Mouse (Mus musculus): ENCODE measurements around the gene Atp4b.

Gene Atp4b

DNA sequence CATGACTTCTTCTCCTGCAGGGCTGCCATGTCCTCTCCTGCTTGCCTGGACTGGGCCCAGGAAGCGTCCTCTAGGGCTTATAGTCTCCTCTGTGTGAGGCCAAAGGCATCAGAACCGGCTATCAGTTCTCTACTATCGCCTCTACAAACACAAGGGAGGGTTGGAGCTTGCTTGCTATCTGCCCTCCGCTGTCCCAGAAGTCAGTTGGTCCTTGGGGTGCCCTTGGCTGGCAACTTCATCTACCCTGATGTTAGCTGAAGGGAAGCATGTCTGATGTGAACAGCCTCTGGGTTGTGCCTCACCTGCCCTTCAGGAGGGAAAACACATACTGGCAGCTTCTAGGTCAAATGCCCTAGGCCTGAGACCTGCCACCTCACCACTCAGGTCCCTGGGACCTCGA, at the start of gene Atp4b:
Atp4b (minus strand) TSS at position 101 of the 400 bp plus-strand sequence.
- no peak for DNase-seq (ENCODE audit: extremely low spot score)

DNA sequence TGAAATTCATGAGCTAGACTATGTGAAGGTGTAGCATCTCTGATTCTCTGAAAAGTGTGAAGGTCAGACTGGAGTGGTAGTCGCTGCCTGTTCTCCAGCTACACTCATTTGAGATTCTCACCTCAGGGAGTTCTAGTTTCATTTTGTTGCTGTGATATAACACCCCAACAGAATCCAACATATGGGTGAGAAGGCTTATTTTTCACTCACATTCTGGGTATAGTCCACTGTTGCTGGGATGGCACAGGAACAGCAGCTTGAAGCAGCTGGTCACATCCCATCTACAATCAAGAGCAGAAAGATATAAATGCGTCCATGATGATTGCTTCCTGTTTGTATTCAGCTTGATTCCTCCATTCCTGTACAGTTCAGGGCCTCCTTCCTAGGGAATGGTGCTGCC, 45.5 kb upstream of the Atp4b start:
- DNase-seq (ENCODE audit: extremely low spot score) = no peak

DNA sequence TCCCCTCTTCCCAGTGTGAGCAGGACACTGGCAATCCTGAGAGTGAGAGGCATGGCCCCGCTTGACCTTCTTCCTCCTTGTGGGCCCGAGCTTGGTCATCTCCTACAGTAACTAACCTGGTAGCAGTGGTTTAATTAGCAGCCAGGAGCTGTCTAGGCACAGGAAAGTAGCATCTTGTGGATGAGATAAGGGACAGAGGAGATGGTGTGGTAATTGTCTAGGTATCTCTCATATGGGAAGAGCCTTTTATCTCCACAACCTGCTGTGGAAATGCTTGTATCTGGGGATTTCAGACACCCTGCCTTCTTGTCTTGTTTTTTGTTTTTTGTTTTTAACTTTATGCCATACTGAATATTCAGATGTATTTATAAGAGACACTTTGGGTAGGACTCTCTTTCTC, 40.9 kb upstream of the Atp4b start:
- no peak for DNase-seq (ENCODE audit: extremely low spot score)

DNA sequence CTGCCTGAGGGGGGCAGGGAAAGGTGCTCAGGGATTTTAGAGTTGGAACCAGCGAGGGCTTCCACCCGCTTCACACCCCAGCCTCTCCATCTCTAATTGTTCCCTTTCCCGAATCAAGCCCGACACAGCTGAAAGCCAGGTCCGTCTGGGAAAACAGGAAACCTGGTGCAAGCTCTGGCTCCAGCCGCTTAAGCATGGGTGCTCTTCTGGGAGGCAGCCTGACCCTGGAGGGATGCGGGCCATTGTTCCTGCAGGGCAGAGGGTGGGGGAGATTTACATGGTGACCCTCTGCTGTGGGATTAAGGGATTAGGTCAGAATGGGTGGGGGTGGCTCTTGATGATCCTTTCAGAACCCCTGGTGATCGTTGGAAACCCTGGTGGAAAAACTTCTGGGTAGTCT, 39.4 kb upstream of the Atp4b start:
- no peak for DNase-seq (ENCODE audit: extremely low spot score)

DNA sequence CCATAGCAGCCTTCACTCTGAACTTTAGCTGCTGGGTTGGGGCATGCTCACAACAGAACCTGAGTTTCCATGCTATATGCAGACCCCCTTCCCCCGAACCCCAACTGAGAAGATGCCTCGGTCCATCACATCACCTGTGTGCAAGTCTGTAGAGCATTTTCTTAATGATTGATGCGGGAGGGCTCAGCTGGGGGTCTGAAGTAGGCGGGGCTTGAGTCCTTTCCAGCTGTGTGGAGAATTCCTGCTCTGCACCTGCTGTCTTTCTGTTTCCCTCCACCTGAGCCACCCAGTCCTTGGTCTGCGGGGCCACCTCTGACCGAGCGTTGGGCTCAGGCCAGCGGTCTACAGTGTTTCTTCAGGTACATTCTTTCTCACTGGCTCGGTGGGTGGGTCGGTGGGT, 38.3 kb upstream of the Atp4b start, which contains the start of gene Tmem255b:
Tmem255b (plus strand) TSS at position 301 of the 400 bp plus-strand sequence.
- DNase-seq (ENCODE audit: extremely low spot score) = no peak

DNA sequence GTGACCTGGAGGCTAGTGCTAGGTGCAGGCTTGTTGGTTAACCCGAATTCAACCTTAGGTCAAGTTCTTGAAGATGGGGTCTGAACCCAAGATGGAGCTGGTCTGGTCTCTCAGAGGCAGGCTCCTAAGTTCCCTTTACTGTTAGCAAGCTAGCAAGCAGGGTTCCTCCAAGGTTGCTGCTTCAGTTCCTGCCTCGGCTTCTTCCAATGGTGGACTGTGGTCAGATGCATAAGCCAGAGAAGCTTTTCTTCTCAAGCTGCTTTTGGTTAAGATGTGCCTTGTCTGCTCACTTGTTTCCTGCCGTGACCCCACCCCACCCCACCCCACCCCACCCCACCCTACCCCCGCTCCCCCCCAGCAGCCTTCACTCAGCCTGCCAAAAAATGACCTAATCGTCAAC, 36.5 kb upstream of the Atp4b start:
- DNase-seq (ENCODE audit: extremely low spot score) = no peak

DNA sequence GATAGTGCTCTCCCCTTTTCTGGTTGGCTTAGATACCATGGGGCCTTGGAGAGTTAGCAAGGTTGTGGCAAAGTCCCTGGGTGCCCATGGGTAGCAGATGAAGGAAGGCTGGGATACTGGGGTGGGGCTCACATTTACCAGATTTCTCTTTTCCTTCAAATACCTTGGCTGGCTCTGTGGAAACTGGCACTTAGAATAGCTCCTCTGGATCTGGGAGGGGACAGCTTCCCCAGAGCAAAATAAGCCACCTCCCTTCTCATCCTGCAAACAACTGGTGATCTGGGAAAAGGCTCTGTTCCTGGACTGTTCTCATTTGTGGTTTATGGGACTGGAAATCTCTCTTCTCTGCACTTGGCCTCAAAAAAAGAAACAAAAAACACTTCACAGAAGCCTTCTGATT, 34.2 kb upstream of the Atp4b start:
- no peak for DNase-seq (ENCODE audit: extremely low spot score)

DNA sequence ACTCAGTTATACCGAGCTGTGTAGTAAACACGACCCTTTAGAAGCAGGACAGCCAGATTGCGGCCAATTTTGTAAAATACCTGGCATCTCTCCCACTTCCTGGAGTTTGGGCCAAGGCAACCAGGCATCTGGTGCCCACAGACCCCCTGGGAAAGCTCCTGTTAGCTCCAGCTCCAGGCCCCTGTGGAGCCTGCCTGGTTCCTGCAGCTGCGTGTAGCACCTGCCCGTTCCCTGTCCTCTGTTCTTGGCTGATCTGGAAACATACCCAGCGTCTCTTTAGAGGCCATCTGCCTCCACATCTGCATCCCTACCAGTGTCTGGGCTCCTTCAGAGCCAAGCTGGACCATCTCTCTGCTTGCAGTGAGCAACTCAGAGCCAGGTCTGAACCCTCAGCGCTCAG, 33.8 kb upstream of the Atp4b start:
- no peak for DNase-seq (ENCODE audit: extremely low spot score)

DNA sequence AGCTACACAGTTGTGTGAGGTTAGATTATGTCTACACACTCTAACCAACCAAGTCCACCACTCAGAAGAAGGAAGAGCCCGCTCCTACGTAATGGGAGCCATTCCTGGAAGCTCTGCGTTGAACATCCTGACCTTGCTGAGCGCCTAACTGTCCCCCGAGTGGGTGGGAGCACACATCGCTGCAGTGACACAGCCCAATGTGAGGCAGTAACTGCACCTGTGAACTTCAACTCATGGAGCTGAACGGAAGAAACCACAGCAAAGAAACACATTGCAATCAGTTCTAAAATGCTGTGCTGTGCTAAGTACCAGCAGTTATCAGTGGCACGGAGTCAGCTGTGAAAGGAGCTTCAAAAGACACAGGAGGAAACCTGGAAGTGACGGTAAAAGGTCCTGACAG, 31.5 kb upstream of the Atp4b start:
- DNase-seq (ENCODE audit: extremely low spot score) = no peak

DNA sequence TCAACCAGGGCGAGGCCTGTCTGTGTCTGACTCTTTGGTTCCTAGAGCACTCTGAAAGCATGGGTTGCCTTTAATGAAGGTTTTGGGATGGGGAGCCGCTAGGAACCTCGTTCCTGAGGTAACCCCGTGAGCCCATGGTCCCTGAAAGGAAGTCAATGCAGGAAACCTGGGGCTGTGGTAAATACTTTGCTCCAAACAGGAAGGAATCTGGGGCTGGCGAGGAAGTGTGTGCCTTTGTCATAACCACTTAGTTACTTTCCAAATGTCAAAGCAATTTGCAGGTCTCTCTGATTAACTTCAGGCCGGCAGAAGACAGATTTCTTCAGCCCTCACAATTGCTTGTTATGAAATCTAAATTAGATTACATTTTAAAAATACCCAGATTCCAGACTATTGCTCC, 30.7 kb upstream of the Atp4b start:
- DNase-seq (ENCODE audit: extremely low spot score) = no peak

DNA sequence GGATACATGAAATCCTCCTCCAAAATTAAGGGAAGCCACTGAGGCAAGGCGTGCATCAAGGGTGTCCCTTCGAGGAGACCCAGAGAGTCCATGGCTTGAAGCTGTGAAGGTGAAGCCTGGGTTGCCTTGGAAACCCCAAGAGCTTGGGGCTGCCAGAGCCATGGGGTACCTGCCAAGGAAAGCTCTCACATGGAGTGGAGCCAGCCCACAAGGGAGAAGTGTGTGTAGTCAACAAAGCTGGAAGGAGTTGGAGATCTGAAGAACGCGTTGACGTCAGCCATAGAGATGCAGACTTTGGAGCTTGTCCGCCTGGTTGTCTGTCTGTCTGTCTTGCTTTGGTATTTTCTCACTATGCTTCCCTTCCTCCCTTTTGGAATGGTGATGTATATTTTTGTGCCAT, 24.3 kb upstream of the Atp4b start:
- no peak for DNase-seq (ENCODE audit: extremely low spot score)

DNA sequence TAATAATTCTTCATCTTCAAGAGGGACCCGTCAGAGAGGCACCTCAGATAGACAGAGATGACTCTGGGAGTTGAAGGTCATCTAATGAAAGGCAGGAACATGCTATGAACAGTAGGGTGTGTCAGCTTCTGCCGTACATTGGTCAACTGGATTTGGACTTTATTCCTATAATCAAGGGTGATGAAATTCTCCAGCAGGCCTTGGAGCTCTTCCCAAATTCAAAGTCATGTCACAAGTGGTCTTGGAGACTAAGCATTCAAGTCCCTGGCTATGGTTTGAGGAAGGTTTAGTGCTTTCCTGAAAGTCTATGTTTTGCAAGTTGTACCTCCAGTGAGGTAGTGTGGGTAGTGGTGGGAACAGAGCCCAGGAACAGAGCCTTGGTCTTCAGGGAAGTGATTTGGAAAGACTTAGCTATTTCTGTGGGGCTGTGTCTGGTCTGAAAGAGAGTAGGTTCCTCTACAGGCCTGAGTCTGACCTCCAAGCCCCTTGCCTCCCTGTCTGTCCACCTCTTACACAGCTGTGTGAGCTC, 22.6 kb upstream of the Atp4b start:
- DNase-seq (ENCODE audit: extremely low spot score) = no peak

DNA sequence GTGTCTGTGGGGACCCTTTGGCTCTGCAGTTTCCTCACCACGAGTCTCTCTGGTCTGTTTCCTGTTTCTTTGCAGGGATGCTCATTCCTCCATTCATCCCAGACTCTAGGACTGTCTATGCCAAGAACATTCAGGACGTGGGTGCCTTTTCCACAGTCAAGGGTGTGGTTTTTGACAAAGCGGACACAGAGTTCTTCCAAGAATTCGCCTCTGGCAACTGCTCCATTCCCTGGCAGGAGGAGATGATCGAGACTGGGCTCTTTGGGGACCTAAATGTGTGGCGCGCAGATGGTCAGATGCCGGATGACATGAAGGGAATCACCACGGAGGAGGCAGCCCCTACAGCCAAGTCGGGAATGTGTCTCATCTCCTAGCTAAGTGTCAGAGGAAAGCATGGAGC, 19.3 kb upstream of the Atp4b start:
- DNase-seq (ENCODE audit: extremely low spot score) = no peak

DNA sequence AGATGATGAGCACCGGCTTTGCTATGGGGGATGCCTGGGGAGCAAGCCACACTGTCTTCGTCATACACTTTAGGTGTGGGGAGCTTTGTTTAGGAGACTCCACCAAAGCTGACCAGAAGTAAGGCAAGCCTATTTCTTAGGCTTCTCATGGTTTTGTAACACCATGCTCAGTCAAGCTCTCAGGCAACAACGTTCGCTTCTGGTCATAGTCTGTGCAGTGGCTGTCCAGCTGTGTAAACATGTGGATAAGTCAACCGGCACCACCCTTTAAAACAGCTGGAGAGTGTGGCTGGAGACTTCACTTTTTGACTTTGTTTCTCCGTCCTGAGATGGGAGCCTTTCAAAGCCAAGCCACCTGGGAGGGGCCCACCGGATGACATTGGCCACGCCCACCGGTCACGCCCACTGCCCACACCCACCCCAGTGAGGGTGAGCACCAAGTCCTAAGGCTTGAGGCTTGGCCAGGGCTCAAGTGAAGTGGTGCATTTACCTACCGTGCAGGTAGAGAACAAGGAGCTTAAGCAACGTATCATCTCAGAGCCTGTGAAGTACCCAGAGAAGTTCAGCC, 17.3 kb upstream of the Atp4b start:
- DNase-seq (ENCODE audit: extremely low spot score) = no peak

DNA sequence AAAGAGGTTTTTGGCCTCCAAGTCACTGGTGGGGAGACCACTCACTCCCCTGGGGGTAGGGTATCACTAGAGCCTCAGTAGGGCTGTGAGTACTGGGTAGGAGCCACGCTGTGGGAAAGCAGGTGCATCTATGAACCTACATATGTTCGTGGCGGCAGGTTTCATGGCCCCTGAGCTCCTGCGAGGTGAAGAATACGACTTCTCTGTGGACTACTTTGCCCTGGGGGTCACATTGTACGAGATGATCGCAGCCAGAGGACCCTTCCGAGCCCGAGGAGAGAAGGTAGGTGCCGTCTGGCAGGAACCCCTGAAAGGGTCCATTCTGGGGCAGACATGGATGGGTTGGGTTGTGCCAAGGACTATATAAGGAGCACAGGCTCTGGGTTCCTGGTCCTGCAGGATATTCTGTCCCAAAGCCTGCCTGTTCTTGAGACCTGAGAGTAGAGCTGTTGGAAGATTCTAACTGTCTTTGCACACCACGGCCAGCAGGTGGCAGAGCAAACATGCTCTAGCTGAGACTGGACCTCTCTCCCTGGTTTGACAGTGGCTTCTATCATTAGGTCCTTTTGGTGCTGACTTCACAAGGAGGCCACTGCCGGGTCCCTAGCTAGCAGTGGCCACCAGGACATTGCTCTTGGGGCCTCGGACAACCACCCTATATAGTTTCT, 16.4 kb upstream of the Atp4b start:
- DNase-seq (ENCODE audit: extremely low spot score) = peak; percentile 61

DNA sequence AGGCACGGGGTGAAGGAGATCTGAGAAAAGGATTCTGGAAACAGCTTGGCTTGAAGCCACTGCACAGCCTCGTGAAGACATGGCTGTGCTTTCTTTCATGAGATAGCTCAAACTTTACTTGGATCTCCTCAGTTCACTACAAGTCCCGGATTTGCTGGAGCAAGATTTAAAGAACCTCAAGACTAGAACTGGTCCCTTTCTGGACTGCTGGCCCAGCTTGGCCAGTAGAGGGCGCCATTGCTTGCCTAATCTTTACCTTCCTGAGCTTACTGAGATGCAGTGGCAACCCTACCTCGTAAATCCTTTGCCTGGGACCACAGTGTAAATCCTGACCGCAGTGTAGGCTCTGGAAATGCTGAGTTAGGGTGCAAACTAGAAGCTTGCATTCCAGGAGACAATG, 15.0 kb upstream of the Atp4b start:
- DNase-seq (ENCODE audit: extremely low spot score) = peak; percentile 67

DNA sequence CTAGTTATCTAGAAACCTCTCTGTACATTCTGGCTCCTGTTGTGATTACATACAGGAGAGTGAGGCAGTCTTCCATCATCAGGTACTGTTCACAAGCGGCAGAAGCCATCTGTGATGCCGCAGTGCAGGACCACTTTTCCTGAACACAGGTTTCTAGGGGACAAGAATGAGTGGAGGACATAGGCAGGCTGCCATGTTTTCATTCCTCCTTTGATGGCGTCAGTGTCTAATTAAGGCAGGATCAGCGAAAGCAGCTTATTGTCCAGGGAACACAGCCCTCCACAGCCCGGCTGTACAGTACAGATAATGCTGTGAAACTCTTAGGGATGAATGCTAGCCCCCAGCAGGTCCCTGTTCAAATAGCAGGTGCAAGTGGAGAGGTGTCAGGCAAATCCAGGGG, 9.4 kb upstream of the Atp4b start:
- DNase-seq (ENCODE audit: extremely low spot score) = no peak

DNA sequence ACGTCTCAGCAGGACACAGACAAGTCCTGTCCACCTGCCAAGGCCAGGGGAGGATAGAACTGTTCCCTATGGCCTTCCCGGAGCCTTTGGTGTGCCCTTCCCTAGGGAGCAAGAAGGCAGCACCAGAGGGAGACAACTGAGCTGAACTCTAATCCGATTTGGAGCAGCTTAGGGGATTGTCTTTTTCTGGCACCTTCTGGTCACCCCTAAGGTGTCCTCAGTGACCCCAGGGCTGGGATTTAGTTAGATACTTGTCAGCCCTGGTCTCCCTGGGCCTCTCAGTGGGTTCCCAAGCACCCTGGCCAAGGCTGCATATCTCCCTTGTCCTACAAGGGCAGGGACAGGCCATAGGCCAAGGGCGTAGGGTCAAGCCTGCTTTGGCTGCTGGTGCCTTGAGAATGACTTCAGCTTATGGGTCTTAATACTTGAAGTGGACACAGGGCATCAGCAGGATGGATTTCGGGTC, 8.1 kb upstream of the Atp4b start, which contains the start of gene Grk1:
Grk1 (plus strand) TSS at position 416 of the 466 bp plus-strand sequence.
- no peak for DNase-seq (ENCODE audit: extremely low spot score)

DNA sequence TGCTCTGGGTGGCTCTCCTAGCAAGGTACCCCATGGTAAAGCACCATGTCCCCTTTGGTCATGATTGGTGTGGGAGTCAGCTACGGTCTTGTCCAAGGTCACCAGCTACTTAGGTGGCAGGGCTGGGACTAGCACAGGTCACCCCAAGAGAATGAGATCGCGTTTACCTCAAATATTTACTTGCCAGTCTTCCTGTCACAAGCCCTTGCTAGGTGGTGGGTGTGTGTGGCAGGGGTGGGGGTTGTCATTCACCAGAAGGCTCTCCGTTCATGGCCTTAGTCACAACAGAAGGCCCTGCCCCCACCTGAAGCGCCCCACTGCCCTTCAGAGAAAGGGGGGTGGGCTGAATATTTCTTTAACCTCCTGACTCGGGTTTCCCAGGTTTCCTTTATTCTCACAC, 6.9 kb upstream of the Atp4b start:
- no peak for DNase-seq (ENCODE audit: extremely low spot score)

DNA sequence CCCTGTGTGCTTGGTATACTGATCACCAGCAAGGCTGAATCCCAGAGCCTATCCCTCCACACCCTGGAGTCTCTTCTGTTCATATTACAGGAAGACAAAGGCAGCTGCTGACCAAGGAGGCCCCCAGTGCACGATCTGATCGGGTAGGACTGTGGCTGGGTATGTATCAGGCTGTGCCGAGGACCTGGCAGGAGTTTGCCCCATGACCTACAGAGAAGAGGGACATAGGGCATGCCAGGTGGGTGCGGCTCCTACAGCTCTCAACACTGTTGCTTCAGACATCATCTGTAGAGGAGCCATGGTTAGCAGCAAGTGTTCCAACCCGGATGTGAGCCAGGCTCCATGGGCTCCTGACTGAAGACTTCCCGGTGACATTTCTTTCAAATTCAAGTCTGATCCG, 2.8 kb downstream of the Atp4b start:
- DNase-seq (ENCODE audit: extremely low spot score) = no peak

DNA sequence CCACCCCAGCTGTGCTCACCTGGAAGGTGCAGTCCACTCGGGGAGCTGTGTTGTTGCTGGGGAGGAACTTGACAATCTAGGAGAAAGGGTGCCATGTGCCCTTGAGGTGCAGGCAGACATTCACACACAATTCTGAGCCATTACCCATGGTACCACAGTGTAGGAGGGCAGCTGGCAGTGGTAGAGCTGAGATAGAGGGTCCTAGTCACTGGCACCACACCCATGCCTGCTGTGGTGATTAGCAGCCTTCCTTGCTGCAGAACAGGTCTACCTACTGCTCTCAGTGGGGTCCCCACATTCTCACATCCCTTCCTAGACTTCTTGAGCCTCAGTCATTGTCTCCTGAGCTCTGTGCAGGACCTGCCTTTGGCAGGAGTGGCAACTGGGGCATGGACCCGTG, 7.9 kb downstream of the Atp4b start:
- DNase-seq (ENCODE audit: extremely low spot score) = no peak

DNA sequence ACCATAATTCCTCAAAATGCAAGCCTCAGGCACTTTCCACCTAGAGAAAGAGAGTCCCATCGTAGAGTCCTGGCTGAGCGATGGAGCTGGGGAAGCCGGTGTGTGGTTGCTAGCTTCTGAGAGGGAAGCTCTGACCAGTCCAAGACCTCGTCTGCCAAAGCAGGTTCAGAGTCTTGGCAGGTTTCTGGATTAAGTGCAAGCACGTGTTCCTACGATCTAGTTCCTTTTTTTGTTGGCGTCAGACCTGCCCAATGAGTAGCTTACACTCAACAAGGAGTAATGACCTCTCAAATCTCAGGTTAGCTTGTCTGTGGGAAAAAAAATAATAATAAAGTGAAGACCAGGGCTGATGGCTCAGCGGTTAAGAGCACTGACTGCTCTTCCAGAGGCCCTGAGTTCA, 8.9 kb downstream of the Atp4b start:
- no peak for DNase-seq (ENCODE audit: extremely low spot score)

DNA sequence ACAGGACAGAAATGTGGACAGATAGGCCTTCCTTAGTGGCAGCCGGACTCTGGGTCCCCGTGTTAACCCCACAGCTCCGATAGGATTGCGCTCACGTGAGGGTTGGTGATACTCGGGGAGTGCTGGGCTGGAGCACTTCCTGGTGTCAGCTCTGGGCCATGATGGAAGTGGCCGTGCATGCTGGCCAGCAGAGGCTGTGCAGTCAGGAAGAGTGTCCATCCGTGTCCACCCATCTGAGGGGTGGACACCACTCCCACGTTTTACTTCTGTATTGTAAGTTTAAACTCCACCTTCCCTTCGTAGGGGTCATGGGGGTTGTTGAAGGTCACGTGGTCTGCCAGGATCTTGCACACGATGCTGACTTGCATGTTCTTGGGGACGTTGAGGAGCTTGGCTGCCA, 10.3 kb downstream of the Atp4b start:
- no peak for DNase-seq (ENCODE audit: extremely low spot score)

DNA sequence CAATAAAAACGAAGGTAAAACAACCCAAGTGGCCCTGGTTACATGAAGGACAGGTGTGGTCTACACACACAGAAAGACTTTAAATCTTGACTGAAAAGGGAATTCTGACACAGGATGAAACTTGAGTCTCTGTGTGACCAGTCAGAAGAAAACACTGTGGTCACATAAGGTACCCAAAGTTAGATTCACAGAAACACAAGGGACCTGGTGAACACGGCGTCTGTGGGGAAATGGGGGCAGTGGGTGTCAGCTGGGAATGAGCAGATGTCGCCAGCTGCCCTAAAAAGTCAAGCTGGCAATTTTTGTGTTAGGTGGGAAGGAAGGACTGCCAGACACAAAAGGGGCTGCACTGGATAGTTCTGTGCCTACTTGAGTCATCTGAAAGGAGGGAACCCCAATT, 13.6 kb downstream of the Atp4b start:
- DNase-seq (ENCODE audit: extremely low spot score) = no peak

All from embryo, embryonic 9.5 days (tissue).